Mouse (Mus musculus): Measurements from ENCODE around the gene Zc3h13. TPM values are rescaled to one million over a fixed set of nuclear protein-coding genes. Genes with fewer than 3 reads are reported as not detected.

Gene Zc3h13
- polyA plus RNA-seq, 1 experiment from 2014 or later: 40.1 TPM

GRCm38 (mm10) chr14:75328062-75328461, 43.9 kb downstream of the Zc3h13 start:
- Histone ChIP-seq H3K9ac (replicated peaks) (no peak overlapping the region), H3K4me3 (replicated peaks) (no peak overlapping the region), H3K27me3 (no peaks in the 10 kb centered on the region), H3K4me1 (replicated peaks) (no peaks in the 10 kb centered on the region), H3K36me3 (peaks cover 70% of the 10 kb centered on the region), H3K9me3 (no peaks in the 10 kb centered on the region), H3K27ac (no peak overlapping the region), H3K4me2 (no peak overlapping the region)
- no peak for ATAC-seq (ENCODE audit: insufficient number of reproducible peaks, insufficient read depth, low FRiP score, low TSS enrichment, low read depth)
- 84% methylated on average over 8 of the region's 8 CpGs for WGBS

- Histone ChIP-seq H3K9ac (replicated peaks) (no peak overlapping the region), H3K4me1 (replicated peaks) (peaks cover 4% of the 10 kb centered on the region; the same call in 1 of the 2 replicates), H3K4me2 (no peak overlapping the region), H3K4me3 (replicated peaks) (no peak overlapping the region), H3K27ac (no peak overlapping the region), H3K36me3 (peaks cover 57% of the 10 kb centered on the region), H3K27me3 (no peaks in the 10 kb centered on the region), H3K9me3 (no peaks in the 10 kb centered on the region)
- WGBS: 86% methylated on average over 6 of the region's 6 CpGs
- no peak for ATAC-seq (ENCODE audit: insufficient number of reproducible peaks, insufficient read depth, low FRiP score, low TSS enrichment, low read depth)
Measured at GRCm38 (mm10) chr14:75330621-75331020, 46.4 kb downstream of the Zc3h13 start.

GRCm38 (mm10) chr14:75334321-75334720, 50.1 kb downstream of the Zc3h13 start:
- H3K27me3 ChIP-seq: no peaks in the 10 kb centered on the region
- no peak for ATAC-seq (ENCODE audit: insufficient number of reproducible peaks, insufficient read depth, low FRiP score, low TSS enrichment, low read depth)
- no peak overlapping the region for H3K4me3 ChIP-seq (replicated peaks)
- H3K4me2 ChIP-seq: no peak overlapping the region
- no peak overlapping the region for H3K9ac ChIP-seq (replicated peaks)
- peaks cover 74% of the 10 kb centered on the region for H3K36me3 ChIP-seq
- WGBS: 86% methylated on average over 4 of the region's 4 CpGs
- peaks cover 4% of the 10 kb centered on the region; the same call in 1 of the 2 replicates for H3K4me1 ChIP-seq (replicated peaks)
- H3K9me3 ChIP-seq: no peaks in the 10 kb centered on the region
- no peak overlapping the region for H3K27ac ChIP-seq

- no peak overlapping the region for H3K4me2 ChIP-seq
- H3K27me3 ChIP-seq: no peaks in the 10 kb centered on the region
- ATAC-seq (ENCODE audit: insufficient number of reproducible peaks, insufficient read depth, low FRiP score, low TSS enrichment, low read depth): no peak
- no peaks in the 10 kb centered on the region for H3K9me3 ChIP-seq
- no peak overlapping the region for H3K27ac ChIP-seq
- no peak overlapping the region for H3K4me3 ChIP-seq (replicated peaks)
- 82% methylated on average over 2 of the region's 2 CpGs for WGBS
- peaks cover 4% of the 10 kb centered on the region; the same call in 1 of the 2 replicates for H3K4me1 ChIP-seq (replicated peaks)
- peaks cover 65% of the 10 kb centered on the region for H3K36me3 ChIP-seq
- no peak overlapping the region for H3K9ac ChIP-seq (replicated peaks)
Measured at GRCm38 (mm10) chr14:75337884-75338283, 53.7 kb downstream of the Zc3h13 start.

GRCm38 (mm10) chr14:75346041-75346440, 61.9 kb downstream of the Zc3h13 start:
- no peak overlapping the region for H3K9ac ChIP-seq (replicated peaks)

GRCm38 (mm10) chr14:75351626-75352025, 67.5 kb downstream of the Zc3h13 start:
- no peak overlapping the region for H3K9ac ChIP-seq (replicated peaks)
- H3K4me1 ChIP-seq (replicated peaks): no peaks in the 10 kb centered on the region
- no peaks in the 10 kb centered on the region for H3K27me3 ChIP-seq
- no peaks in the 10 kb centered on the region for H3K36me3 ChIP-seq
- WGBS: 69% methylated on average over 4 of the region's 4 CpGs
- no peak overlapping the region for H3K4me3 ChIP-seq (replicated peaks)
- no peak overlapping the region for H3K27ac ChIP-seq
- H3K4me2 ChIP-seq: no peak overlapping the region
- no peaks in the 10 kb centered on the region for H3K9me3 ChIP-seq
- ATAC-seq (ENCODE audit: insufficient number of reproducible peaks, insufficient read depth, low FRiP score, low TSS enrichment, low read depth): no peak

More at GRCm38 (mm10) chr14:75346041-75346440, 61.9 kb downstream of the Zc3h13 start:
- no peak for ATAC-seq (ENCODE audit: insufficient number of reproducible peaks, insufficient read depth, low FRiP score, low TSS enrichment, low read depth)
- Histone ChIP-seq H3K36me3 (peaks cover 29% of the 10 kb centered on the region), H3K27me3 (no peaks in the 10 kb centered on the region), H3K4me3 (replicated peaks) (no peak overlapping the region), H3K4me1 (replicated peaks) (no peaks in the 10 kb centered on the region), H3K9me3 (no peaks in the 10 kb centered on the region), H3K27ac (no peak overlapping the region), H3K4me2 (no peak overlapping the region)
- 73% methylated on average over 5 of the region's 5 CpGs for WGBS

- no peaks in the 10 kb centered on the region for H3K36me3 ChIP-seq
- H3K4me2 ChIP-seq: no peak overlapping the region
- 32% methylated on average over 6 of the region's 6 CpGs for WGBS
- no peaks in the 10 kb centered on the region for H3K9me3 ChIP-seq
- ATAC-seq (ENCODE audit: insufficient number of reproducible peaks, insufficient read depth, low FRiP score, low TSS enrichment, low read depth): no peak
- H3K4me1 ChIP-seq (replicated peaks): no peaks in the 10 kb centered on the region
- H3K9ac ChIP-seq (replicated peaks): no peak overlapping the region
- no peaks in the 10 kb centered on the region for H3K27me3 ChIP-seq
- no peak overlapping the region for H3K4me3 ChIP-seq (replicated peaks)
- no peak overlapping the region for H3K27ac ChIP-seq
Measured at GRCm38 (mm10) chr14:75363316-75363715, 79.1 kb downstream of the Zc3h13 start.

- no peak; the same call in 1 of the 2 replicates for ATAC-seq (ENCODE audit: insufficient number of reproducible peaks, insufficient read depth, low FRiP score, low TSS enrichment, low read depth)
- Histone ChIP-seq H3K4me3 (replicated peaks) (no peak overlapping the region), H3K4me2 (no peak overlapping the region), H3K27ac (no peak overlapping the region), H3K4me1 (replicated peaks) (no peaks in the 10 kb centered on the region), H3K36me3 (no peaks in the 10 kb centered on the region), H3K9me3 (no peaks in the 10 kb centered on the region), H3K27me3 (no peaks in the 10 kb centered on the region), H3K9ac (replicated peaks) (no peak overlapping the region)
- 85% methylated on average over 9 of the region's 9 CpGs for WGBS
Measured at GRCm38 (mm10) chr14:75365301-75366035, 81.3 kb downstream of the Zc3h13 start.

GRCm38 (mm10) chr14:75366741-75367140, 82.6 kb downstream of the Zc3h13 start:
- no peaks in the 10 kb centered on the region for H3K9me3 ChIP-seq
- H3K4me2 ChIP-seq: no peak overlapping the region
- no peaks in the 10 kb centered on the region for H3K36me3 ChIP-seq
- H3K9ac ChIP-seq (replicated peaks): no peak overlapping the region
- no peak overlapping the region for H3K27ac ChIP-seq
- ATAC-seq (ENCODE audit: insufficient number of reproducible peaks, insufficient read depth, low FRiP score, low TSS enrichment, low read depth): no peak; the same call in 1 of the 2 replicates
- no peaks in the 10 kb centered on the region for H3K27me3 ChIP-seq
- no peak overlapping the region for H3K4me3 ChIP-seq (replicated peaks)
- 25% methylated on average over 11 of the region's 11 CpGs for WGBS
- no peaks in the 10 kb centered on the region for H3K4me1 ChIP-seq (replicated peaks)

- Histone ChIP-seq H3K27ac (no peak overlapping the region), H3K4me3 (replicated peaks) (no peak overlapping the region), H3K9ac (replicated peaks) (no peak overlapping the region), H3K4me2 (no peak overlapping the region), H3K27me3 (no peaks in the 10 kb centered on the region), H3K9me3 (no peaks in the 10 kb centered on the region), H3K4me1 (replicated peaks) (no peaks in the 10 kb centered on the region), H3K36me3 (no peaks in the 10 kb centered on the region)
- no peak for ATAC-seq (ENCODE audit: insufficient number of reproducible peaks, insufficient read depth, low FRiP score, low TSS enrichment, low read depth)
- 34% methylated on average over 3 of the region's 3 CpGs for WGBS
Measured at GRCm38 (mm10) chr14:75367503-75367902, 83.3 kb downstream of the Zc3h13 start.

GRCm38 (mm10) chr14:75369880-75370279, 85.7 kb downstream of the Zc3h13 start:
- ATAC-seq (ENCODE audit: insufficient number of reproducible peaks, insufficient read depth, low FRiP score, low TSS enrichment, low read depth): no peak
- Histone ChIP-seq H3K4me3 (replicated peaks) (no peak overlapping the region), H3K36me3 (no peaks in the 10 kb centered on the region), H3K4me2 (no peak overlapping the region), H3K9me3 (no peaks in the 10 kb centered on the region), H3K27ac (no peak overlapping the region), H3K27me3 (no peaks in the 10 kb centered on the region), H3K9ac (replicated peaks) (no peak overlapping the region), H3K4me1 (replicated peaks) (no peaks in the 10 kb centered on the region)
- WGBS: 87% methylated on average over 5 of the region's 5 CpGs
